Mouse (Mus musculus): ENCODE results near the gene Afap1.

DNA sequence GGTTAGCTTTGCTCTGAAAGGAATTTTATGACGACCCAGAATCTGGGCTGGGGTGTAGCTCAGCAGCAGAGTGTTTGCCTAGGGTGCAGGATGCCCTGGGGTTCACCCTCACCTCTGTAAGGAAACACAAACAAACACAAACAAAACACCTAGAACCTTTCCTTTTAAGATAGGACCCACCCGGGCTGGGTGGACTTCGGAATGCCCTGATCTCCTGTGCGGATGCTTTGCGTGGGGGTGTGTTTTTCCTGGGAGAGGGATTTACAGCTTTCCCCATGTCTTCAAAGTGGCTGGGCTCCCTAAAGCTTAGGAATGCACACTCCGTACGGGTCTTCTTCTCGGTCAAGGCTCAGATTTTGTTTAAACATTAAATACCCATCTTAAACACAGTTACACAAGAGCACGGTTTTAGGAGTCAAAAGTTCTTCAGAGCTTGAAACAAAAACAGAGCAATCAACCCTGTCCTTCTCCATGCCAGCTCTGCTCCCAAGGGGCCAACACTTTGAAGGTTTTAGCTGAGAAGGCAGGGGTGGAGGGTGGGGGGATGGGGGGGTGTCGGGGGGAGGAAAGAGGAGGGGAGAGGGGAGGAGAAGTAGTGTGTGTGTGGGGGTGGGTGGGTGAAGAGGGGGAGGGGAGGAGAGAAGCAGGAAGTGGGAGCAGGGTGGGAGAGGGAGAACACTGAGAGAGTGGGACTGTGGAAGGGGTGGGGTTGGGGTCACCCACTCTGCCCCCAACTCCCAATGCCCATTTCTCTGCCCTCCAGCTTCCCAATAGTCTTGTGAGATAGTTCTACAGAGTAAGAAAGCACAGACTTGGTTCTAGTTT, 7.5 kb downstream of the Afap1 start:
- TF ChIP-seq EP300 (IDR thresholded peaks at IDR 0.05; ENCODE audit: low read depth) (no peak), CTCF (IDR thresholded peaks at IDR 0.05; ENCODE audit: low read depth) (no peak)

All from liver, postnatal 0 days (tissue).